Mouse (Mus musculus): ENCODE measurements around the gene Arhgef17. TPM values are rescaled to one million over a fixed set of nuclear protein-coding genes. Genes with fewer than 3 reads are reported as not detected.

Gene Arhgef17
- total RNA-seq, 2 experiments from 2014 or later = 58.2 to 59.6 TPM

- intact Hi-C loops (cut with DNase I) = no loop called here
Observed at GRCm38 (mm10) chr7:100944306-100944705, 12.4 kb upstream of the Arhgef17 start.

GRCm38 (mm10) chr7:100942789-100943615, 11.1 kb upstream of the Arhgef17 start:
- peak; percentile 52 to 77 for DNase-seq (ENCODE audit: extremely low spot score in 1 of 2, low spot score in 2 of 2)
- intact Hi-C loops (cut with DNase I) = no loop called here

More at GRCm38 (mm10) chr7:100944306-100944705, 12.4 kb upstream of the Arhgef17 start:
- DNase-seq (ENCODE audit: extremely low spot score in 1 of 2, low spot score in 2 of 2) = no peak

- intact Hi-C loops (cut with DNase I) = no loop called here
- peak in 1 of 2 experiments; percentile 27 for DNase-seq (ENCODE audit: extremely low spot score in 1 of 2, low spot score in 2 of 2)
Observed at GRCm38 (mm10) chr7:100941169-100941568, 9.3 kb upstream of the Arhgef17 start.

GRCm38 (mm10) chr7:100938106-100938505, 6.2 kb upstream of the Arhgef17 start:
- peak in 1 of 2 experiments; percentile 35 for DNase-seq (ENCODE audit: extremely low spot score in 1 of 2, low spot score in 2 of 2)
- intact Hi-C loops (cut with DNase I) = no loop called here

GRCm38 (mm10) chr7:100937481-100937880, 5.6 kb upstream of the Arhgef17 start:
- DNase-seq (ENCODE audit: extremely low spot score in 1 of 2, low spot score in 2 of 2) = no peak
- intact Hi-C loops (cut with DNase I) = no loop called here

- intact Hi-C loops (cut with DNase I) = loop anchor here (2.0 kb wide), 1 partner anchor 27 kb away; no protein-coding TSS in a partner anchor
- DNase-seq (ENCODE audit: extremely low spot score in 1 of 2, low spot score in 2 of 2) = no peak
Observed at GRCm38 (mm10) chr7:100933520-100933919, 1.6 kb upstream of the Arhgef17 start.

GRCm38 (mm10) chr7:100932481-100933007, 637 bp upstream of the Arhgef17 start:
- DNase-seq (ENCODE audit: extremely low spot score in 1 of 2, low spot score in 2 of 2) = peak; percentile 53 to 89
- intact Hi-C loops (cut with DNase I) = loop anchor here (2.0 kb wide), 1 partner anchor 26 kb away; no protein-coding TSS in a partner anchor

- intact Hi-C loops (cut with DNase I) = no loop called here
- peak in 1 of 2 experiments; percentile 61 for DNase-seq (ENCODE audit: extremely low spot score in 1 of 2, low spot score in 2 of 2)
Observed at GRCm38 (mm10) chr7:100931316-100931925, 486 bp downstream of the Arhgef17 start.

GRCm38 (mm10) chr7:100930619-100931315, 1.1 kb downstream of the Arhgef17 start:
- DNase-seq (ENCODE audit: extremely low spot score in 1 of 2, low spot score in 2 of 2) = peak in 1 of 2 experiments; percentile 82
- intact Hi-C loops (cut with DNase I) = no loop called here

- DNase-seq (ENCODE audit: extremely low spot score in 1 of 2, low spot score in 2 of 2) = peak in 1 of 2 experiments; percentile 28
- intact Hi-C loops (cut with DNase I) = no loop called here
Observed at GRCm38 (mm10) chr7:100929639-100930303, 2.1 kb downstream of the Arhgef17 start.

- intact Hi-C loops (cut with DNase I) = no loop called here
- DNase-seq (ENCODE audit: extremely low spot score in 1 of 2, low spot score in 2 of 2) = peak in 1 of 2 experiments; percentile 28
Observed at GRCm38 (mm10) chr7:100928456-100928855, 3.5 kb downstream of the Arhgef17 start.

GRCm38 (mm10) chr7:100927287-100928000, 4.5 kb downstream of the Arhgef17 start:
- peak in 1 of 2 experiments; percentile 31 for DNase-seq (ENCODE audit: extremely low spot score in 1 of 2, low spot score in 2 of 2)
- intact Hi-C loops (cut with DNase I) = no loop called here

- intact Hi-C loops (cut with DNase I) = no loop called here
- DNase-seq (ENCODE audit: extremely low spot score in 1 of 2, low spot score in 2 of 2) = peak in 1 of 2 experiments; percentile 32
Observed at GRCm38 (mm10) chr7:100926311-100926923, 5.5 kb downstream of the Arhgef17 start.

- DNase-seq (ENCODE audit: extremely low spot score in 1 of 2, low spot score in 2 of 2) = peak in 1 of 2 experiments; percentile 35
- intact Hi-C loops (cut with DNase I) = no loop called here
Observed at GRCm38 (mm10) chr7:100924674-100925445, 7.0 kb downstream of the Arhgef17 start.

- DNase-seq (ENCODE audit: extremely low spot score in 1 of 2, low spot score in 2 of 2) = no peak
- intact Hi-C loops (cut with DNase I) = no loop called here
Observed at GRCm38 (mm10) chr7:100924200-100924599, 7.7 kb downstream of the Arhgef17 start.

- DNase-seq (ENCODE audit: extremely low spot score in 1 of 2, low spot score in 2 of 2) = peak; percentile 46 to 51
Observed at GRCm38 (mm10) chr7:100922907-100923306, 9.0 kb downstream of the Arhgef17 start.

GRCm38 (mm10) chr7:100921289-100921688, 10.6 kb downstream of the Arhgef17 start:
- peak in 1 of 2 experiments; percentile 25 for DNase-seq (ENCODE audit: extremely low spot score in 1 of 2, low spot score in 2 of 2)
- intact Hi-C loops (cut with DNase I) = no loop called here

More at GRCm38 (mm10) chr7:100922907-100923306, 9.0 kb downstream of the Arhgef17 start:
- intact Hi-C loops (cut with DNase I) = no loop called here

All from left cerebral cortex, postnatal 10 days (tissue).